Mouse (Mus musculus): ENCODE measurements around the gene Tprgl.

- TF ChIP-seq POLR2A (IDR thresholded peaks at IDR 0.05; ENCODE audit: low read depth, low read length), result no peak
- no peak for TF ChIP-seq CTCF (IDR thresholded peaks at IDR 0.05; ENCODE audit: borderline replicate concordance, insufficient read depth, low read length)
Measured at GRCm38 (mm10) chr4:154159961-154160537, 417 bp downstream of the Tprgl start.
